Mouse (Mus musculus) liver, postnatal 0 days (tissue): Measurements from ENCODE around the gene Avpr1b.

Source experiments
- CTCF ChIP-seq: sonication (generic); IDR thresholded peaks from 2 replicates; pipeline ENCODE4 v1.5.1; 2016; ENCODE audit warnings: antibody characterized with exemption, low read depth
- EP300 ChIP-seq: IDR thresholded peaks from 2 replicates; pipeline ENCODE4 v1.6.1; 2016; ENCODE audit warnings: antibody characterized with exemption, low read depth, mild to moderate bottlenecking

DNA sequence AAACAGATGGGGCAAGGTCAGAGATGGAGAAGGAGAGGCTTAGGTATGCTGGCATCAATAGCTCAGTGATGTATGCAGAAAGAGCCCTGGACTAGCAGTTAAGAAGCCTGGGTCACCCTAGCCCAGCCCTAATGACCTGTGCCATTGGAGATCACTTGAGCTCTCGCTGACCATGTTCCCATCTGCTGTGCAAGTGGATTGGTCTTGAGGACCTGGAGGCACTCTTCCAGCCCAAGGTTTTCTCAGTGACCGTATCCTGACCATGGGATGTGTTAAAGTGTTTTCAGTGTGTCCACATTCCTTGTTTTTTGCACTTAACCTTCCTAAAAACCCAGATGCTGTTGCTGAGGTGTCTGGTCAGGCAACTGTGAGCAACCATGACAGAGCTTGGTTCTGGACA, 61.2 kb downstream of the Avpr1b start:
- TF ChIP-seq CTCF = no peak
- no peak for TF ChIP-seq EP300
